Mouse (Mus musculus) lung, embryonic 14.5 days (tissue): ENCODE results near the gene Dhx30. TPM values are rescaled to one million over a fixed set of nuclear protein-coding genes. Genes with fewer than 3 reads are reported as not detected.
"Not testable (repeated sequence)": the region's sequence is repeated elsewhere in the genome, so short reads cannot be mapped to it uniquely, and the experiment has no call there.

Source experiments
- ATAC-seq: fragments of 200-750 bp; cut with Nextera tagmentation; 2 replicates; pipeline ENCODE4 v1.8.0; 2017; ENCODE audit warnings: mild to moderate bottlenecking, moderate TSS enrichment, moderate library complexity; ENCODE audit not compliant: insufficient read depth
- DNase-seq: peaks from one replicate; pipeline ENCODE4 v3.0.0-alpha.2; 2015
- H3K27ac ChIP-seq: fragments of 300-500 bp; sonication (generic); 2 replicates; pipeline ENCODE4 v1.5.1; 2014; ENCODE audit warnings: low read depth, mild to moderate bottlenecking, moderate library complexity
- H3K27me3 ChIP-seq: fragments of 300-500 bp; sonication (generic); 2 replicates; pipeline ENCODE4 v1.6.1; 2014; ENCODE audit warnings: low read length, control low read depth; ENCODE audit not compliant: insufficient read depth
- H3K36me3 ChIP-seq: fragments of 300-500 bp; sonication (generic); 2 replicates; pipeline ENCODE4 v1.6.1; 2014; ENCODE audit warnings: control low read depth; ENCODE audit not compliant: insufficient read depth
- H3K4me1 ChIP-seq: fragments of 300-500 bp; sonication (generic); 2 replicates; pipeline ENCODE4 v1.6.1; 2014; ENCODE audit warnings: antibody characterized with exemption, control low read depth; ENCODE audit not compliant: insufficient read depth
- H3K4me2 ChIP-seq: fragments of 300-500 bp; sonication (generic); 2 replicates; pipeline ENCODE4 v1.6.1; 2014; ENCODE audit warnings: mild to moderate bottlenecking
- H3K4me3 ChIP-seq: fragments of 300-500 bp; sonication (generic); 2 replicates; pipeline ENCODE4 v1.5.1; 2014; ENCODE audit warnings: low read depth, low read length
- H3K9ac ChIP-seq: fragments of 300-500 bp; sonication (generic); 2 replicates; pipeline ENCODE4 v1.6.1; 2014
- H3K9me3 ChIP-seq: fragments of 300-500 bp; sonication (generic); 2 replicates; pipeline ENCODE4 v1.6.1; 2016; ENCODE audit warnings: low read depth, low read length, control low read depth
- CTCF ChIP-seq: IDR thresholded peaks from 2 replicates; pipeline ENCODE4 v1.5.1; 2016; ENCODE audit warnings: antibody characterized with exemption, low read depth
- WGBS: fragments of 180-500 bp; shearing (Covaris S2); extraction: QIAGEN DNeasy Blood & Tissue Kit; methylation state at CpG from one replicate; pipeline ENCODE4 v1.1.7; 2014; 5-methylcytosine and 5-hydroxymethylcytosine counted together
- polyA plus RNA-seq: library from polyadenylated mRNA; unstranded; fragments of >200 nt; fragmentation: Nextera tagmentation; extraction: Ambion mirVana; gene quantifications from 2 replicates; pipeline ENCODE4 v1.2.1, GENCODE M21; 2014

The Dhx30 gene
- polyA plus RNA-seq, 1 experiment from 2014 or later: 137 TPM

DNA sequence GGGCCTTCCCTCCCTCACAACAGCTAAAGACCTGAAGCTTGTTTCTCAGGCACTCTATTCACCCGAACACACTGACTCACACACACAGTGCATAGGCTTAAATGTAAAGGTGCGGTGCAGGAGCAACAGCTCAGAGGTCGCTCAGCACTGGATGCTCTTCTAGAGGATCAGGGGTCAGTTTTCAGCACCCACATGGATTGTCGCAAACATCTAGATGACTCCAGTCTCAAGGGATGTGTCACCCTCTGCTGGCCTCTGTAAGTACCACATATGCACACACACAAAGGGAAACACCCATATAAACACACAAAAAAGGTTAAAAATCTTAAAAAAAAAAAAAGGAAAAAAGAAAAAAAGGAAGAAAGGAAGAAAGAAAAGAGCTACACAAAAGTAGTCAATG, 22.9 kb downstream of the Dhx30 start:
- no peak for TF ChIP-seq CTCF

DNA sequence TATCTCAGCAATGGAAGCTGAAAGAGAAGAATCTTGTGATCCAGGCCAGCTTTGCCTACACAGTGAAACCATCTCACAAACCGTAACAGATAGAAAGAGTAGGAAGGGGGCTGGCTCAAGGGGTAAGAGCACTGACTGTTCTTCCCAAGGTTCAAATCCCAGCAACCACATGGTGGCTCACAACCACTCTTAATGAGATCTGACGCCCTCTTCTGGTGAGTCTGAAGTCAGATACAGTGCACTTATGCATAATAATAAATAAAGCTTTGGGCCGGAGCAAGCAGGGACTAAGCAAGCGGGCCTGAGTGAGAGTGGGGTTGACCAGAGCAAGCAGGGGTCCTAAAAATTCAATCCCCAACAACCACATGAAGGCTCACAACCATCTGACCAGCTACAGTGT, 24.3 kb downstream of the Dhx30 start:
- no peaks in the 10 kb centered on the region for H3K27me3 ChIP-seq
- no peaks in the 10 kb centered on the region for H3K4me1 ChIP-seq
- WGBS: 77% methylated on average over 4 of the region's 4 CpGs
- peaks cover 94% of the 10 kb centered on the region for H3K36me3 ChIP-seq
- H3K9me3 ChIP-seq: no peaks in the 10 kb centered on the region
- H3K4me2 ChIP-seq: no peak overlapping the region
- H3K27ac ChIP-seq: no peak overlapping the region
- H3K9ac ChIP-seq: no peak overlapping the region
- no peak for ATAC-seq
- H3K4me3 ChIP-seq: no peak overlapping the region
- TF ChIP-seq CTCF: peak; percentile 15; the same call in 1 of the 2 replicates
- DNase-seq: no peak

More for the DNA sequence above, 22.9 kb downstream of the Dhx30 start:
- WGBS: 96% methylated on average over 4 of the region's 4 CpGs
- Histone ChIP-seq H3K9ac (no peak overlapping the region), H3K27me3 (no peaks in the 10 kb centered on the region), H3K4me3 (no peak overlapping the region), H3K27ac (no peak overlapping the region), H3K36me3 (peaks cover 94% of the 10 kb centered on the region), H3K9me3 (no peaks in the 10 kb centered on the region), H3K4me1 (no peaks in the 10 kb centered on the region), H3K4me2 (no peak overlapping the region)
- DNase-seq: no peak
- ATAC-seq: 0 out of 2 replicates have a peak, but pooled peaks have one; percentile 9

DNA sequence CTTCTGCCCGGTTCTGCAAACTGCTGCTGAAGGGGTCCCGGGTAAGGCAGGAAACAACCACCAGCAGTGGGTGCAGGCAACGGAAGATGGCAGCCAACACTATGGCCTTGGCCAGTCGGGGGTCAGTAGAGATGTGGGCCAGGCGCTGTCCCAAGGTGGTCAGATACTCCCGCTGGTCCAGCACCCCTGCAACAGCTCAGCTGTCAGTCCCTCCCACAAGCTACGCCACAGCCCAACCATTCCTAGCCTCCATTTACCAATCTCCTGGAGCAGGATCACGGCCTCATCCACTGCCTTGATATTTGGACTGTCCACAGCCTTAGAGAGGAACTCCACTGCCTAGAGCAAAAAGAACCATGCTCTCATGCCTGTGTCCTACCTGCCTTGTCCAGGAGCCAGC, 31.9 kb downstream of the Dhx30 start:
- WGBS: 89% methylated on average over 8 of the region's 8 CpGs
- H3K9ac ChIP-seq: no peak overlapping the region
- TF ChIP-seq CTCF: no peak

DNA sequence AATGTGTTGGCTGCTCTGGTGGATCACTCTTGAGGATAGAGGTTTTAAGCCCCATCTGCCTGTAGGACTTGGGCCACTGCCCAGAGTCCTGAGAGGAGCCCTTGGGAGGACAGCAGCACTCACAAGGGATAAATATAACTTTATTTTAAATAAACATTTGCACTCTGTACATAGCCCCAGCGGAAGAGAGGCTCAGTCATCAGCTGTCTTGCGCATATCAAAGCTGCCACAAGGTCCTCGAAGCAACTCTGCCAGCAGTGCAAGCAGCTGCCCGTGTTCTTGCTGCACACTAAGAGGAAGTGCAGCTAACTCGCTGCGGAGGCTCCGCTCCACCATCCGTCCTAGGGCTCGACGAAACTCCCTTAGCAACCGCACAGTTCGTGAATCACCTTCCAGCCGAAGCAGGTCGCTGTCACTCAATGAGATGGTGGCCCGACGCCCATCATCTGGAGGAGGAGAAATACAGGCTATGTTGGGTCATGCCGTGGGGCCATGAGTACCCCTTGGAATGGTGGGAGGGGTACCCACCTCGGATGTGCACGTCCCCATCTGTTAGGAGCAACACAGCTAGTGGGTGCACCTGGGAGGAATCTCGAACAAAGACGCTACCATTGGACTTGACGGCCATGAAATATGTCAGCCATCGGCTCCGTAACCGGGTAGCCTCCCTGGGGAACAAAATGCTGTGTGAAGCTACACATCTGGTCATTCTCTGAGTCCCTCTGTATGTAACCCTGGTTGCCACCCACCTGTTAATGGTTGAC, 33.2 kb downstream of the Dhx30 start:
- Histone ChIP-seq H3K4me1 (no peaks in the 10 kb centered on the region), H3K27ac (peak overlapping the region; percentile 48; the same call in 1 of the 2 replicates), H3K27me3 (no peaks in the 10 kb centered on the region), H3K9me3 (no peaks in the 10 kb centered on the region), H3K4me2 (no peak overlapping the region), H3K9ac (no peak overlapping the region), H3K36me3 (peaks cover 98% of the 10 kb centered on the region), H3K4me3 (no peak overlapping the region)
- WGBS: 69% methylated on average over 25 of the region's 25 CpGs
- peak; percentile 87 for ATAC-seq
- peak; percentile 84 for DNase-seq
- TF ChIP-seq CTCF: no peak

More for the DNA sequence above, 31.9 kb downstream of the Dhx30 start:
- ATAC-seq (no peak), DNase-seq (no peak)
- Histone ChIP-seq H3K27me3 (no peaks in the 10 kb centered on the region), H3K4me3 (no peak overlapping the region), H3K4me1 (no peaks in the 10 kb centered on the region), H3K9me3 (no peaks in the 10 kb centered on the region), H3K36me3 (peaks cover 98% of the 10 kb centered on the region), H3K4me2 (no peak overlapping the region), H3K27ac (no peak overlapping the region)

DNA sequence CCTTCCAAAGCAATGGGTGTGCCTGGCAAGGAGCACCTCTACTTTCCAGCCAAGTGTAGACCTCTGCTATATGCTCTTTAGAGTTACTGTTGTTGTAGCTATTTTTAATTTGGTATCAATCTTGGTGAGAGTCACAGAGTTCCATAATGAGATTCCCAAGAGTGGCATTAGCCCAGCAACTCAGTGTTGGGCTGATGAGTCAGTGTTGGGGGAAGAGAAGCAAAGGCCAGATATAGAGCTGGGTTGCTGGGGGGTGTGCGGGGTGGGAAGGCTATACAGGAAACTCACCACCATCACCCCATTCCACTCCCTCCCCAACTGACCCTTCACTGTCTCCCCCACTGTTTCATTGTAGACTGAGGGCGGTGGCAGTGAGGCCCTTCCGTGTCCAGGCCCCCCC, 36.6 kb downstream of the Dhx30 start:
- H3K9ac ChIP-seq: no peak overlapping the region
- no peak overlapping the region for H3K27ac ChIP-seq
- no peak for TF ChIP-seq CTCF
- WGBS: 82% methylated on average over 3 of the region's 3 CpGs
- no peaks in the 10 kb centered on the region for H3K9me3 ChIP-seq
- no peaks in the 10 kb centered on the region for H3K4me1 ChIP-seq
- no peak overlapping the region for H3K4me3 ChIP-seq
- no peak for ATAC-seq
- H3K4me2 ChIP-seq: no peak overlapping the region
- no peaks in the 10 kb centered on the region for H3K27me3 ChIP-seq
- peaks cover 81% of the 10 kb centered on the region for H3K36me3 ChIP-seq
- no peak for DNase-seq

DNA sequence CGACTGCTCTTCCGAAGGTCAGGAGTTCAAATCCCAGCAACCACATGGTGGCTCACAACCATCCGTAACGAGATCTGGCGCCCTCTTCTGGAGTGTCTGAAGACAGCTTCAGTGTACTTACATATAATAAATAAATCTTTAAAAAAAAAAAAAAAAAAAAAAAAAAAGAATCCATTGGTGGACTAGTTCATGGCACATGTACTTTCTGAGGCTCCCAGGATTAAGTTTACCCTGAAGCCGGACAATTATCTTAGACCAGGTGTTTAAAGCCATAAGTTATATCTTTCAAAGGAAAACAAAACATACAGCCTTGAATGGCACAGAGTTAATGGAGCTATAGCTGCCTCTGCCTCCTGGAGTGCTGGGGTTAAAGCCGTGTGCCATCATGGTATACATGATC, 41.2 kb downstream of the Dhx30 start:
- ATAC-seq, H3K4me3 ChIP-seq, H3K9ac ChIP-seq, DNase-seq, H3K4me1 ChIP-seq, H3K27ac ChIP-seq, H3K4me2 ChIP-seq, H3K27me3 ChIP-seq, H3K9me3 ChIP-seq: not testable (repeated sequence)
- H3K36me3 ChIP-seq: peaks cover 62% of the 10 kb centered on the region
- 76% methylated on average over 4 of the region's 7 CpGs for WGBS

DNA sequence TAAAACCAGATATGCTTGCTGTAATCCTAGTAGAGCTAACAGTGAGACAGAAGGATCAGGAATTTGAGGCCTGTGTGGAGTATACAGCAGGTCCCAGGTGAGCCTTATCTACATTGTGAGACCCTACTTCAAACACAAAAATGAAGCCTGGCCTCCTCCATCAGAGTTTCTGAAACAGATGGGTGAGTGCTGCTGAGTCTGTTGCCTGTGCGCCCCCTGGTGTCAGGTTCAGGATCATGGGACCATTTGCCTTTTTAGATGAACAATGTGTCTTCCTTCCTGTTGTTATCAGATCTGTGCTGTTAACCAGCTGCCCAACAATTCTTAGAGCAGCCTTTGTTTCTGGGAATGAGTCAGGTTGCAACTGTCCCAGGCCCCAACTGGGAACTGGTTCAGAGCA, 45.8 kb downstream of the Dhx30 start:
- no peaks in the 10 kb centered on the region for H3K27me3 ChIP-seq
- H3K9ac ChIP-seq: no peak overlapping the region
- no peaks in the 10 kb centered on the region for H3K4me1 ChIP-seq
- 11% methylated on average over 1 of the region's 1 CpGs for WGBS
- no peak overlapping the region for H3K4me3 ChIP-seq
- peaks cover 62% of the 10 kb centered on the region for H3K36me3 ChIP-seq
- peak; percentile 88 for TF ChIP-seq CTCF
- H3K27ac ChIP-seq: no peak overlapping the region
- no peaks in the 10 kb centered on the region for H3K9me3 ChIP-seq
- peak; percentile 42; the same call in 1 of the 2 replicates for ATAC-seq
- DNase-seq: peak; percentile 85
- no peak overlapping the region for H3K4me2 ChIP-seq
